Comparison of ENCODE assay signal across 9 mouse cellular contexts in the genomic region with DNA sequence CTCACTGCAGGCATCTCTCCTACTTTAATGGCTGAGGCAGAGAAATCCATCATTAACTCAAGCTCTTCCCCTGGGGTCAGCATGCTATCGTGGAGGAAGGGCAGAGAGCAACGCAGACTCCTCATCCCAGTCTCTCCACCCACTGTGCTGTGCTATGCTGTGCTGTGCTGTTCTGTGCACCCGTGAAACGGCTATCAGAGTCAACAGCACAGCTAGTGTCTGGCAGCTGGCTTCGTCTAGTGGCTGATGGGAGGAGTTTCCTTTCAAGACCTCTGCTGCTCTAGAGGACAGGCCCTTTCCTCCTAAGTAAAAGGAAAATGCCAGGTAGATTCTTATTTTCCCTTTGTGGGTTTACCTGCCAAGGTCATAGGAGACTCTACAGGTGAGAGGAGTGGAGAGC. TPM values are rescaled to one million over a fixed set of nuclear protein-coding genes. Genes with fewer than 3 reads are reported as not detected.
DNase-seq lines count a peak whose midpoint lies in the region; ATAC-seq and TF ChIP-seq lines count a peak whose summit lies in the region.
"Had no signal": no experiment of that assay in that cellular context is flagged by ENCODE, and none has a peak within 500 bp of the region (broad histone marks: within the 10 kb centered on the region; RNA-seq: fewer than 3 reads in every experiment).

No protein-coding gene starts in this region.

- H3K4me3 ChIP-seq in heart, adult 2 months: peak overlapping the region; percentile 35
- no peak overlapping the region for H3K4me3 ChIP-seq in neural tube, embryonic 14.5 days (ENCODE audit: low read depth, low read length)
- H3K4me3 ChIP-seq: embryonic facial prominence, embryonic 15.5 days had no signal

- no peaks in the 10 kb centered on the region for H3K9me3 ChIP-seq in neural tube, embryonic 14.5 days (ENCODE audit: control insufficient read depth, low read length)
- H3K9me3 ChIP-seq: embryonic facial prominence, embryonic 15.5 days had no signal

- peak overlapping the region; percentile 35 for H3K9ac ChIP-seq in heart, adult 2 months (ENCODE audit: low read depth, low read length)
- H3K9ac ChIP-seq in neural tube, embryonic 14.5 days (replicated peaks; ENCODE audit: low read depth, low read length): no peak overlapping the region
- H3K9ac ChIP-seq: embryonic facial prominence, embryonic 15.5 days had no signal

- peak; percentile 40; the same call in 1 of the 2 replicates for ATAC-seq in neural tube, embryonic 14.5 days (ENCODE audit: low read depth)

- DNase-seq in heart, adult 2 months: peak in 1 of 2 experiments; percentile 56
- no peak for DNase-seq in heart, postnatal 36 days
- peak; percentile 58 for DNase-seq in brain, adult 2 months (ENCODE audit: low read depth, low spot score)
- DNase-seq in kidney, adult 18-20 months: peak; percentile 36
- DNase-seq in layer of hippocampus, postnatal 10 days (ENCODE audit: low spot score in 2 of 2): no peak
- DNase-seq in adrenal gland, adult 2 months: no peak
- no peak for DNase-seq in gastrocnemius, postnatal 14 days

- H3K27ac ChIP-seq in heart, adult 2 months: peak overlapping the region; percentile 86
- no peak overlapping the region for H3K27ac ChIP-seq in neural tube, embryonic 14.5 days (ENCODE audit: low read depth, low read length)

- no peak for TF ChIP-seq CTCF in heart, adult 2 months (IDR thresholded peaks at IDR 0.05)

- WGBS in heart, adult 2 months: 12% methylated on average over 5 of the region's 5 CpGs
- WGBS in neural tube, embryonic 14.5 days: 8% methylated on average over 5 of the region's 5 CpGs

- intact Hi-C loops in heart, adult 2 months (cut with DNase I): loop anchor here (1.0 to 2.0 kb wide), 2 partner anchors 14 to 37 kb away; no protein-coding TSS in a partner anchor
- intact Hi-C loops in heart, postnatal 36 days (cut with DNase I): loop anchor here (2.0 kb wide), 2 partner anchors 38 to 48 kb away; a partner anchor contains a TSS
- intact Hi-C loops in gastrocnemius, postnatal 14 days (cut with DNase I; ENCODE audit: low total_unique reads): no loop called here

- H3K4me1 ChIP-seq in heart, adult 2 months (ENCODE audit: control insufficient read depth, insufficient read depth, low read length): peaks cover 33% of the 10 kb centered on the region
- H3K4me1 ChIP-seq in neural tube, embryonic 14.5 days (ENCODE audit: control insufficient read depth, insufficient read depth, low read length): peaks cover 9% of the 10 kb centered on the region

- H3K4me2 ChIP-seq in neural tube, embryonic 14.5 days (ENCODE audit: low read depth, low read length): no peak overlapping the region
- H3K4me2 ChIP-seq: embryonic facial prominence, embryonic 15.5 days had no signal

- peak; percentile 79 for TF ChIP-seq POLR2A in heart, adult 2 months (IDR thresholded peaks at IDR 0.05; ENCODE audit: insufficient read depth, low read depth, low read length)

- H3K27me3 ChIP-seq in heart, adult 2 months (ENCODE audit: control insufficient read depth, insufficient read depth, low read length): no peaks in the 10 kb centered on the region
- H3K27me3 ChIP-seq in neural tube, embryonic 14.5 days (ENCODE audit: control insufficient read depth, insufficient read depth, low read length): no peaks in the 10 kb centered on the region
- H3K27me3 ChIP-seq: embryonic facial prominence, embryonic 15.5 days had no signal

- peaks cover 6% of the 10 kb centered on the region; the same call in 1 of the 2 replicates for H3K79me2 ChIP-seq in heart, adult 2 months (replicated peaks; ENCODE audit: control insufficient read depth, insufficient read depth, low read length)

- H3K36me3 ChIP-seq in heart, adult 2 months (ENCODE audit: control insufficient read depth, insufficient read depth, low read length): peaks cover 10% of the 10 kb centered on the region
- no peaks in the 10 kb centered on the region; the same call in 1 of the 2 replicates for H3K36me3 ChIP-seq in neural tube, embryonic 14.5 days (ENCODE audit: control insufficient read depth, insufficient read depth, low read length)
- H3K36me3 ChIP-seq: embryonic facial prominence, embryonic 15.5 days had no signal

- no peak; the same call in 1 of the 2 replicates for TF ChIP-seq EP300 in heart, adult 2 months (IDR thresholded peaks at IDR 0.05; ENCODE audit: insufficient read depth, low read depth, low read length)

RNA-seq across cellular contexts. Expression of a gene that starts 38.6 kb away (rescaled TPM):
- 10 to 100 TPM; 22.0 to 22.1 TPM for total RNA-seq in heart, adult 2 months (2021)
- polyA plus RNA-seq in heart, adult 2 months (2012; rRNA removed): 18.5 and 20.6 TPM in 2 replicates
- 10 to 100 TPM; 23.4 to 28.4 TPM for total RNA-seq in heart, postnatal 36 days (2021)
- polyA plus RNA-seq in neural tube, embryonic 14.5 days (2014; fragmentation: Nextera tagmentation; extraction: Ambion mirVana): 6.8 and 7.1 TPM in 2 replicates
- total RNA-seq in layer of hippocampus, postnatal 10 days (2021): 10 to 100 TPM; 79.2 to 82.6 TPM
- total RNA-seq in adrenal gland, adult 2 months (2021): 10 to 100 TPM; 27.5 to 34.0 TPM
- 26.3 and 36.6 TPM in 2 replicates for polyA plus RNA-seq in adrenal gland, adult 2 months (2012; rRNA removed)
- 10 to 100 TPM; 12.3 to 14.3 TPM for total RNA-seq in gastrocnemius, postnatal 14 days (2021)

Comparison
In these comparisons a context has a peak if more than half of its experiments do, and no peak if none do; other contexts are left out.
1. DNase-seq: peak in brain, adult 2 months (single experiment) and kidney, adult 18-20 months (single experiment); none in heart, postnatal 36 days (0 of 2), layer of hippocampus, postnatal 10 days (0 of 2), adrenal gland, adult 2 months (single experiment) and gastrocnemius, postnatal 14 days (single experiment).